In genomic region chr14:25476453-25476852, GRCm38 (mm10) we compare ENCODE assay signal across 8 mouse cellular contexts. TPM values are rescaled to one million over a fixed set of nuclear protein-coding genes. Genes with fewer than 3 reads are reported as not detected.
DNase-seq lines count a peak whose midpoint lies in the region; ATAC-seq and TF ChIP-seq lines count a peak whose summit lies in the region.
"Had no signal": no experiment of that assay in that cellular context is flagged by ENCODE, and none has a peak within 500 bp of the region (broad histone marks: within the 10 kb centered on the region; RNA-seq: fewer than 3 reads in every experiment).

No protein-coding gene starts in this region.

- ATAC-seq in kidney, postnatal 0 days (replicated peaks; ENCODE audit: low FRiP score, low read depth) = no peak
- ATAC-seq in forebrain, postnatal 0 days = no peak

- H3K79me2 ChIP-seq in myocyte (ENCODE audit: control insufficient read depth, insufficient read depth) = peaks cover 94% of the 10 kb centered on the region

- 71% methylated on average over 3 of the region's 3 CpGs for WGBS in kidney, postnatal 0 days
- WGBS in forebrain, postnatal 0 days = 77% methylated on average over 3 of the region's 3 CpGs

- no peaks in the 10 kb centered on the region for H3K9me3 ChIP-seq in kidney, postnatal 0 days (replicated peaks; ENCODE audit: low read length)
- no peaks in the 10 kb centered on the region for H3K9me3 ChIP-seq in forebrain, postnatal 0 days (ENCODE audit: low read length)
- H3K9me3 ChIP-seq: neural tube, embryonic 13.5 days had no signal

- TF ChIP-seq CTCF in kidney, postnatal 0 days (IDR thresholded peaks at IDR 0.05; ENCODE audit: low read depth) = no peak
- TF ChIP-seq CTCF in forebrain, postnatal 0 days (IDR thresholded peaks at IDR 0.05; ENCODE audit: low read depth) = no peak

- no peak for TF ChIP-seq POLR2A in myocyte (IDR thresholded peaks at IDR 0.05; ENCODE audit: insufficient read length, low read depth)

- 0 out of 2 replicates have a peak overlapping the region, but pooled peaks have one; percentile 13 for H3K9ac ChIP-seq in kidney, postnatal 0 days (ENCODE audit: low read depth, low read length)
- H3K9ac ChIP-seq in forebrain, postnatal 0 days = 0 out of 2 replicates have a peak overlapping the region, but pooled peaks have one; percentile 2

- peak overlapping the region; percentile 61 for H3K27ac ChIP-seq in kidney, postnatal 0 days
- H3K27ac ChIP-seq in forebrain, postnatal 0 days (ENCODE audit: low read depth, low read length) = no peak overlapping the region

- no peak overlapping the region for H3ac ChIP-seq in myocyte (ENCODE audit: control insufficient read depth, insufficient read length)

- no peaks in the 10 kb centered on the region for H3K36me3 ChIP-seq in kidney, postnatal 0 days (ENCODE audit: insufficient read depth, low read length)
- no peaks in the 10 kb centered on the region for H3K36me3 ChIP-seq in forebrain, postnatal 0 days (ENCODE audit: insufficient read depth)
- H3K36me3 ChIP-seq in myocyte (ENCODE audit: control insufficient read depth, insufficient read depth) = no peaks in the 10 kb centered on the region
- H3K36me3 ChIP-seq: neural tube, embryonic 13.5 days had no signal

- no peak for DNase-seq in kidney, postnatal 0 days (ENCODE audit: low spot score)
- DNase-seq in kidney, adult 8-10 months = no peak
- peak; percentile 70 to 83 for DNase-seq in cerebellum, postnatal 10 days
- DNase-seq in forebrain, postnatal 0 days = no peak
- no peak for DNase-seq in yolk sac, embryonic 10.5 days (ENCODE audit: low spot score)
- no peak for DNase-seq in left cerebral cortex, adult 18-20 months (ENCODE audit: low spot score in 2 of 2)

- no peak overlapping the region for H3K4me2 ChIP-seq in kidney, postnatal 0 days (ENCODE audit: low read length)
- H3K4me2 ChIP-seq in forebrain, postnatal 0 days (ENCODE audit: low read depth) = no peak overlapping the region
- peak overlapping the region; percentile 68 for H3K4me2 ChIP-seq in myocyte (ENCODE audit: low read depth)
- H3K4me2 ChIP-seq: neural tube, embryonic 13.5 days had no signal

- peaks cover 90% of the 10 kb centered on the region for H3K4me1 ChIP-seq in kidney, postnatal 0 days (replicated peaks; ENCODE audit: insufficient read depth, low read length)
- H3K4me1 ChIP-seq in forebrain, postnatal 0 days (ENCODE audit: insufficient read depth) = peaks cover 37% of the 10 kb centered on the region

- H3K27me3 ChIP-seq in kidney, postnatal 0 days (ENCODE audit: insufficient read depth, low read length) = no peaks in the 10 kb centered on the region
- no peaks in the 10 kb centered on the region for H3K27me3 ChIP-seq in forebrain, postnatal 0 days (ENCODE audit: insufficient read depth, low read length)
- no peaks in the 10 kb centered on the region for H3K27me3 ChIP-seq in myocyte (ENCODE audit: control insufficient read depth, insufficient read depth, insufficient read length)
- H3K27me3 ChIP-seq: neural tube, embryonic 13.5 days had no signal

- no peak overlapping the region for H3K4me3 ChIP-seq in kidney, postnatal 0 days (replicated peaks; ENCODE audit: low read depth, low read length)
- no peak overlapping the region for H3K4me3 ChIP-seq in forebrain, postnatal 0 days (ENCODE audit: low read depth, low read length)
- H3K4me3 ChIP-seq in myocyte = no peak overlapping the region
- H3K4me3 ChIP-seq: neural tube, embryonic 13.5 days had no signal

TF ChIP-seq in myocyte, 11 proteins besides CTCF, POLR2A, EP300 and RAD21:
- TF ChIP-seq MYOD1 (IDR thresholded peaks at IDR 0.05; ENCODE audit: control insufficient read depth in 1 of 3, insufficient read length in 2 of 3, low read depth in 2 of 3) = no peak
- TF ChIP-seq E2F4 (IDR thresholded peaks at IDR 0.05; ENCODE audit: insufficient read depth) = no peak
- TF ChIP-seq TCF3 (IDR thresholded peaks at IDR 0.05; ENCODE audit: insufficient read length, low read depth) = no peak
- no peak for TF ChIP-seq SRF (IDR thresholded peaks at IDR 0.05; ENCODE audit: control insufficient read depth, insufficient read length, low read depth)
- TF ChIP-seq TCF12 (IDR thresholded peaks at IDR 0.05; ENCODE audit: insufficient read depth, poor library complexity, severe bottlenecking) = no peak
- no peak for TF ChIP-seq MYOG (IDR thresholded peaks at IDR 0.05; ENCODE audit: control insufficient read depth in 1 of 3, insufficient read depth in 1 of 3, insufficient read length in 2 of 3, low read depth in 2 of 3)
- TF ChIP-seq MAX (IDR thresholded peaks at IDR 0.05; ENCODE audit: low read depth) = no peak
- TF ChIP-seq CEBPB (IDR thresholded peaks at IDR 0.05; ENCODE audit: insufficient read depth, poor library complexity, severe bottlenecking) = no peak
- no peak for TF ChIP-seq REST (IDR thresholded peaks at IDR 0.05; ENCODE audit: insufficient read depth, insufficient read length)
- TF ChIP-seq POLR2AphosphoS2 (IDR thresholded peaks at IDR 0.05; ENCODE audit: insufficient read length, low read depth) = no peak
- no peak for TF ChIP-seq USF1 (IDR thresholded peaks at IDR 0.05; ENCODE audit: low read depth)

RNA-seq across cellular contexts. Expression of gene Zmiz1, which starts 17.5 kb away (rescaled TPM):
- 25.0 and 26.6 TPM in 2 replicates for polyA plus RNA-seq in kidney, postnatal 0 days (2015; fragmentation: Nextera tagmentation; extraction: Ambion mirVana)
- total RNA-seq in forebrain, postnatal 0 days (2014; rRNA removed) = 48.5 and 75.6 TPM in 2 replicates
- polyA plus RNA-seq in forebrain, postnatal 0 days (2015; fragmentation: Nextera tagmentation; extraction: Ambion mirVana) = 27.7 and 38.0 TPM in 2 replicates
- 34.5 TPM for polyA plus RNA-seq in myocyte (2012; fragmentation: generic; extraction: Trizol)
- total RNA-seq in left cerebral cortex, adult 18-20 months (2021) = 100 to 1,000 TPM in 1 of 2 experiments, 10 to 100 TPM in 1; 89.2 to 100 TPM

Comparison
In these comparisons a context has a peak if more than half of its experiments do, and no peak if none do; other contexts are left out.
1. DNase-seq: peak in cerebellum, postnatal 10 days (2 of 2); none in kidney, postnatal 0 days (single experiment), kidney, adult 8-10 months (0 of 2), forebrain, postnatal 0 days (single experiment), yolk sac, embryonic 10.5 days (single experiment) and left cerebral cortex, adult 18-20 months (0 of 2).